Mouse (Mus musculus): ENCODE data around the gene Hfe2.

Hfe2 gene

DNA sequence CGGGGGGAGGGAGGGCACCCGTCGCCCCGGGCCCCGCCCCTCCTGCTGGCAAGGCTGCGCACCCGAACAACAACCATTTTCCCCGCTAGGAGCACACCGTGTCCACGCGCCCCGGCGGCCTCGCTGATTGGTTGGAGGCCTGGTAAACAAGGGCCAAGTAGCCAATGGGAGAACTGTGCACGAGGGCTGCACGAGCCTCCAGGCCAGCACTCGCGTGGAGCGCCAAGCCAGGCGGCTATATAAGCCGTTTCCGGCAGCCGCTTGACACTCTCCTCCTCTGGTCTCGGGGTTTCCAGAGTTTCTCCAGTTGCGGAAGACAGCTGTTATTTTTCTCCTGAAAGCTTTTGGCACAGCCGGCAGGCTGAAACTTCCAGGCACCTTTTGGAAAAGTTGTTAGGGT is 32.7 kb downstream of the Hfe2 start, which contains the start of gene Txnip:
Gene Txnip, plus strand, starts transcription at position 264 of the 400 bp plus-strand sequence.
- DNase-seq (ENCODE audit: low spot score): peak; percentile 99

DNA sequence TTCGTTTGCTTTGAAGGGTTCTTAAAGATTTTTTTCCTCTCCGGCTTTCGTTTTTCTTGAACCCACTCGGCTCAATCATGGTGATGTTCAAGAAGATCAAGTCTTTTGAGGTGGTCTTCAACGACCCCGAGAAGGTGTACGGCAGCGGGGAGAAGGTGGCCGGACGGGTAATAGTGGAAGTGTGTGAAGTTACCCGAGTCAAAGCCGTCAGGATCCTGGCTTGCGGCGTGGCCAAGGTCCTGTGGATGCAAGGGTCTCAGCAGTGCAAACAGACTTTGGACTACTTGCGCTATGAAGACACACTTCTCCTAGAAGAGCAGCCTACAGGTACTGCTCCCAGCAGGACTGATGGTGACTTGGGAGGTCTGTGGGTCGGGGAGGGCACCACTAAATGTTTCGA is 33.2 kb downstream of the Hfe2 start:
- DNase-seq (ENCODE audit: low spot score): no peak

DNA sequence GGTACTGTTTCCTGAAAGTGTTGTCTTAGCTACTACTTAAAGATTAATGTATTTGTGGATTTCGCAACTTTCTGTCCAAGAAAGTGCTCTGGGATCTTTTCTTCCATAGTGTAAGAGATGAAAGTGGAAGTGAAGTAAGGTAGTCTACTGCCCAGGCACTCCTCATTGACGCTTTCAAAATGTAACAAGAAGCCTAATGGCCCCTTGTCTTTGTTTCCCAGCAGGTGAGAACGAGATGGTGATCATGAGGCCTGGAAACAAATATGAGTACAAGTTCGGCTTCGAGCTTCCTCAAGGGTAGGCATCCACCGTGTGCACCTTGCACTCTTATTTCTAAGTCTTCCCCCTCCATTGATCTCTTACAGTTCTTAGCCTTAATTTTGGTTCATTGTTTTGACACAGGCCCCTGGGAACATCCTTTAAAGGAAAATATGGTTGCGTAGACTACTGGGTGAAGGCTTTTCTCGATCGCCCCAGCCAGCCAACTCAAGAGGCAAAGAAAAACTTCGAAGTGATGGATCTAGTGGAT is 33.8 kb downstream of the Hfe2 start:
- DNase-seq (ENCODE audit: low spot score): no peak

DNA sequence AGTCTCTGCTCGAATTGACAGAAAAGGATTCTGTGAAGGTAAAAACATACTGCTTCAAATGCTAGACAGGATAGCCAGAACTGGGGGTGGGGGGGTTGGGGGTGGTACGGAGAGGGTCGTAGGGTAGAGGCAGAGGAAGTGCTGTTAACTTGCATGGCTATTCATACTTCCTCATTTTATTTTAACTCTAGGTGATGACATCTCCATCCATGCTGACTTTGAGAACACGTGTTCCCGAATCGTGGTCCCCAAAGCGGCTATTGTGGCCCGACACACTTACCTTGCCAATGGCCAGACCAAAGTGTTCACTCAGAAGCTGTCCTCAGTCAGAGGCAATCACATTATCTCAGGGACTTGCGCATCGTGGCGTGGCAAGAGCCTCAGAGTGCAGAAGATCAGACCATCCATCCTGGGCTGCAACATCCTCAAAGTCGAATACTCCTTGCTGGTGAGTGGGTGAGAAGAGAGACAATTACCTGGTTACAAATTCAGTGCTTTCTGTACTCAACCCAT is 34.5 kb downstream of the Hfe2 start:
- DNase-seq (ENCODE audit: low spot score): no peak

DNA sequence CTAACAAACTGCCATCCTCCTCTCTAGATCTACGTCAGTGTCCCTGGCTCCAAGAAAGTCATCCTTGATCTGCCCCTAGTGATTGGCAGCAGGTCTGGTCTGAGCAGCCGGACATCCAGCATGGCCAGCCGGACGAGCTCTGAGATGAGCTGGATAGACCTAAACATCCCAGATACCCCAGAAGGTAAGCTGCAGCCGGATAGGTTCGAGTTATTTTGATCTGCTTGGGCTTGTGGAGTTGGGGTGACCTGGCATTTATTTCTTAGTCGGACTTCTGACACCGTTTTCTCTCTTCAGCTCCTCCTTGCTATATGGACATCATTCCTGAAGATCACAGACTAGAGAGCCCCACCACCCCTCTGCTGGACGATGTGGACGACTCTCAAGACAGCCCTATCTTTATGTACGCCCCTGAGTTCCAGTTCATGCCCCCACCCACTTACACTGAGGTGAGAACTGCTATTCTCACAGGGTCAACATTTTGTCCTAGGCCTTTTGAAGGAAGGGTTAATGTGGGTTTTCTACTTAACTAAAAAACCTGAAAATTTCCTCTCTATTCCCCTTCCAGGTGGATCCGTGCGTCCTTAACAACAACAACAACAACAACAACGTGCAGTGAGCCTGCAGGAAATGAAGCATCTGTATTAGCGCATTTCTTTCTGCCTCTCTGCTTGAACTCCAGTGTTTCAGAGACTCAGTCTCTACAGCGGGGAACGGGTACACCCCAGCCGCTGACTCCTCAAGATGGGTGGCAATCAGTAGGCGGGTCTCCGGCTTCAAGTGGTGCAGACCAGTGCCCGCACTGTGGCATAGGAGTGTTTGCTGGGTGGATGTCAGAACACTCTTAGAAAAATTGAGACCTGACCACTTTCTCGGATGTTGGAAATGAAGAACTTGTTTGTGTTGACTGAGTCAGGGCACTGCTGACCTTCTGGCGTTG is 35.2 kb downstream of the Hfe2 start:
- DNase-seq (ENCODE audit: low spot score): no peak

DNA sequence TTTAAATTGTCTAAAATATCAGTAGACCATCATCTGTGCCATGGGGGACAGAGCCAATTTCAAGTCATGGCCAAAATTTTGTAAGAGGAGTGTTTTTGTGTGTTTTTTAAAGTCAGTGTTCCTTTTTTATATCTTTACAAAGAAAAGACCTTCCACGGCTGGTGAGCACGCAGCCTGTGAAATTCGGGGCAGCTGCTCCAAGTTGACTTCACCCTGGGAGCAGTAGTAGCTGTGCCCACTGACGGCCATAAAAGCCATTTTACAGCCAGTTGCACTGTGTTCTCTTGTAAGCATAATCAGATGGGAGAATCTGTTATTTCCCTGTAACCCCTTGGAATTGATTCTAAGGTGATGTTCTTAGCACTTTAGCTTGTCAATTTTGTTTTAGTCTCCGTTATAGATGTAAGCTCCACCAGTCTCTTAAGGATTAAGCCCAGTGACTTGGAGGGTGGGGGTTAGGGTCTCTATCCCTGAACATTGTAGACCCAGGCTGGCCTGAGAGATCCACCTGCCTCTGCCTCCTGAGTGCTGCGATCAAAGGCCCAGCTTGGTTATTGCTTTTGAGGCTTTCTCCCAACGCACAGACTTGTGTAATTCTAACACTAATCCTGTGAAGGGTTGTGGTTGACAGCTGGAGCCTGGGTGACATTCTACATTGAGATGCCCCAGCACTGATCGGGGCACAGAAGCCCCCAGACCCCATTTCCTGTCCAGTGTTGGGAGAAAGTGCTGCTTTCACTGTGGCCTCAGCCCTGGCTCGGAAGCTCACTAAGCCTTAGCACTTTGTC is 36.1 kb downstream of the Hfe2 start:
- DNase-seq (ENCODE audit: low spot score): no peak

DNA sequence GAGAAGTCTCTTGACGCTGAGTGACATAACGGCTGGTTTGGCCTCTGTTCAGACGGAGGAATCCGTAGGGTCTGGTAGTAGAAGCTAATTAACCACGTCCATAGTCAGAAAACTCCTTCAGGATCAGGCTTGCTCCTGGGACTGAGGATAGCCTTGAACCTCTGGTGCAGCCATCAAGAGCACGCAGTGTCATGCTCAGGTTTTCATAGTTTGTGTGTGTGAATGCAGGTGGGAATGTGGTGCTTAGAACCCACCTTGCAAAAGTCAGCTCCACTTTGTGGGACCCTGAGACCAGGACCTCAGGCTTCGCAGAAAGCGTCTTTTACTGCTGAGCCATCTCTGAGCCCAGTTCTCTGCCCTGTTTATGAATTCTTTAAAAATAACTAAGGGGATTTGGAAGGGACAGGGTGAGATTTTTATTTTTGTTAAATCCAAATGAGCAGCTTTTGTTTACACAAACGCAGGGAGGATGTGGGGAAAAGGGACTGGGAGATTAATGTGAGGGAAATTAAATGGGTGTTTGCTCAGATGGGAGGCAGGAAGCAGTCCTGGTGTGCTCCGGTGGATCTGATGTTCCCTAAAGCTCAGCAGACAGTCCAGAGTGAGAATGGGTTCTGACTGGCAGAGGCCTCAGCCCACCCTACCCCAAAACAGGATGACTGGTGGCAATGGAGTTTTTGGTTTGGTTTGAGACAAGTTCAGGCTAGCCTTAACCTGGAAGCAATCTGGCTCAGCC is 37.1 kb downstream of the Hfe2 start:
- DNase-seq (ENCODE audit: low spot score): no peak

DNA sequence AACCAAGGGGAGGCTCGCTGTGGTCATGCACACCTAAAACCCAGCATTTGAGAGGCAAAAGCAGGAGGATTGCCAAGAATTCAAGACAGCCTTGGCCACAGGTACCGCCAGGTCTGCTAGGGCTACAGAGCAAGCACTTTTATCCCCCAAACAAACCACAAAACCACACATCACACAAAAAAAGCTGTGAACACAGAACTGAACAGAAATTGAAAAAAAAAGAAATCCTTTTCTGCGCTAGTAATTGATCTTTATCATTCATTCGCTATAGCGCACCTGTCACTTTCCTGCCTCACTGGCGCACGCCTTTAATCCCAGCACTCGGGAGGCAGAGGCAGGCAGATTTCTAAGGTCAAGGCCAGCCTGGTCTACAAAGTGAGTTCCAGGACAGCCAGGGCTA is 38.3 kb downstream of the Hfe2 start:
- DNase-seq (ENCODE audit: low spot score): peak; percentile 62

DNA sequence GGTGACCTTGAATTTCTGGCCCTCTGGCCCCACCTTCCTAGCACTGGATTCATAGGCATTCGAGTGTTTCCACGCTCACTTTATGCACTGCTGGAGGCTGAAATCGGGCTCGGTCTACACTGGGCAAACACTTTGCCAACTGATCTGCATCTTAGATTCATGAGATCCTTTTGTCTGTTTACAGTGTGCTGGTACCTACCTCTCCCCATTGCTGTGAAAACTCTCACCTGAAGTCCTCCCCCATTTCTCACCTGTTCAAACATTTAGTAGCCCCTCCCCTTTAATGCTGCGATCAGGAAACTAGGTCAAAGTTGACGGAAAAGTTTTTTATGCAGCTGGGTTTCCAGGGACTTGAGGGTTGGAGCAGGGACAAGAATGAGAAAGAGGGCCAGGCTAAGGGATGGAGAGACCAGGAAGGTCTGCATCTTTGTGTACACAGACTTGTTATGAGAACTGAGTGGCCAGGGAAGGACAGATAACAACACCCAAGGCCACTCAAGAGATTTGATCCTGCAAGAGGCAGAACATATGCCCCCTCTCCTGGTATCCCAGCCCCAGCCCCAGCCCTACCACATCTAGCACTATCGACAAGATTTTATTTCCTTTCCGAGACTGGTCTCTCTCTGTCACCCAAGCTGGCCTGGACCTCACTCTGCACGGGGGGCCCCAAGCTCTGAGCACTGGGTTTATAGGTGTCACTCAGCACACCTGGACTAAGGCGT is 39.1 kb downstream of the Hfe2 start:
- DNase-seq (ENCODE audit: low spot score): no peak

DNA sequence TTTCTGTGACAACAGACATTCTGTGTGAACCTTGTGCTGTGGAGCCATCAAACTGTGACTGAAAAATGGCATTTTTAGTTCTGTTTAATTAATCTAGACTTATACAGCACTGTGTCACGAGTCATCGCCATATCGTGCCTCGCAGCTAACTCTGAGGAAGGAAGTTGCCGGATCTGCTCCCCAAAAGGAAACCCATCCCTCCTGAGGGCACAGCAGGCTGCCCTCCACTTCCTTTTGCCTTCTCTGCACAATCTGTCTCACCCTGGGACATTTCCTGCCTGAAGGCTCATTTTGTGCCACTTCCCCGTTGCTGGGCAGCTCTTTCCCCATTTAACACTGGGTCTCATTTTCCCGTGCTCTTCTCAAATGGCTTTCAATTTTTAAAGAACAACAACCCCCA is 39.7 kb downstream of the Hfe2 start:
- DNase-seq (ENCODE audit: low spot score): peak; percentile 74

DNA sequence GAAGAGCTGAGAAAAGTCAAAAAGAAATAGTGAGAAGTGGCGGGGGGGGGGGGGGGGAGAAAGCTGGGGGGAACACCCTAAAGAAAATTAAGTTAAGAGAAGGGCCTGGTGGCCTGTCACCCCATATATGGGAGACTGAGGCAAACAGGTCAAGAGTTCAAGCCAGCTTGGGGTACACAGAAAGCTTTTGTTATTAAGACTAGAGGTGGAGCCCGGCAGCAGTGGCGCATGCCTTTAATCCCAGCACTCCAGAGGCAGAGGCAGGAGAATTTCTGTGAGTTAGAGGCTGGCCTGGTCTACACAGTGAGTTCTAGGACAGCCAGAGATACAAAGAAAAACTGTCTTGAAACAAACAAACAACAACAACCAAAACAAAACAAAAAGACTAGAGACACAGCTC is 40.1 kb downstream of the Hfe2 start:
- no peak for DNase-seq (ENCODE audit: low spot score)

DNA sequence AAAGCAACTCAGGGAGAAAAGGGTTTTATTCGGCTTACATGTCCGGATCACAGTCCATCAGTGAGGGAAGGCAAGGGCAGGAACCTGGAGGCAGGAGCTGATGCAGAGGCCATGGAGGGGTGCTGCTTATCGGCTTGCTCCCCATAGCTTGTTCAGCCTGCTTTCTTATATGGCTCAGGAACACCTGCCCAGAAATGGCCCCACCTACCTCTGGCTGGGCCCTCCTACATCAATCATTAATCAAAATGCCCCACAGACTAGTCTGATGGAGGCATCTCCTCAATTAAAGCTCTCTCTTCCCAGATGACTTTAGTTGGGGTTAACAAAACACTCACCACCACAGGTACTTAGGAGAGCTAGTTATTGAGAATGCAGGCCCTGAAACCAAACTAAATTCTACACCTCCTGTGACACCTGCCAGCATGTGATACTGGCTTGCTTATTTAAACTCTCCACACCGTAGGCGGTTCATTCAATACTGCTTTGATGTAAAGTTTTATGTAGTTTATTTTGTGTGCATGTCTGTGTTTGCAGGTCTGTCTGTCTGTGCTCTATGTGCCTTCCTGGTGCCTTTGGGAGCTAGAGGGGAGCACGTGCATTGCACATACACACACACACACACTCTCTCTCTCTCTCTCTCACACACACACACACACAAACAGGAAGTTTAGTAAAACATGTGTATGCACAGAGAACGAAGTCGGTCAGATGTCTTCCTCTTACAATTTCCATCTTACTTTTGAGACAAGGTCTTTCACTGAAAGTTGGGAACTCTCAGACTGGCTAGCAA is 41.9 kb downstream of the Hfe2 start:
- peak; percentile 45 for DNase-seq (ENCODE audit: low spot score)

DNA sequence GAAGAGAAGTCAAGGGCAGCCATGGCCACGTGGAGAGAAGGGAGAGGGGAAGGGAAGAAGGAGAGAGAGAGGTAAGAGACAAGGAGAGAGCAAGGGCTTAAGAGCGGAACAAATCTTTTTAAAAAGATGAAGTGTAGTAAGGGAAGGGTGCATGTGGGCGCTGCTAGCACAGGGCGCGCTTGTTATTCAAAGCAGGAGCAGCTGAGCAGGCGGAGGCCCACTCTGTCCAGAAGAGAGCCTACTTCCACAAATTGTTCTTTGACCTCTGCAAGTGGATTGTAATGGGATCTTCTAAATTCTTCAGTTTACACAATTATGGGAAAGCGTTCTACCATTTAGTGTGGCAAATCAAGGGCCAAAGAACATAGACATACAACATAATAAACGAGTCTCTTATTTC is 43.6 kb downstream of the Hfe2 start:
- DNase-seq (ENCODE audit: low spot score): no peak

DNA sequence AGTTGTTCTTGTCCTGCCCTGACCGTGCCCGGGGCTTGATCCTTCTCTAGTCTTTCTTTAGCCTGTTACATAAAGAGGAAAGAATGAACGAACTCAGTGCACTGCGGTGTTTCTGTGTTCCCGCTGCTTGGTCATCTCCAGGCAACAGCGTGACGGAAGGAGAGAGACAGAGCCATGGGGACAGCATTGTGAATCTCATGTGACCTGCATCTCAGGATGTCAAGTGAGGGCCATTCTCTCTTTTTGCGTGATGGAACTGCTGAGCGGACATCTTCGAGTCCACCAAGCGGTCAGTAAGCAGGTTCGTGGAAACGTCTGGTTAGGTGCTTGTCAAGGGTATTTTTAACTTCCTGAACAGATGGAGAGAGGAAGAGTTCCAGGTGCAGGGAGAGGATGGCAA is 44.5 kb downstream of the Hfe2 start:
- DNase-seq (ENCODE audit: low spot score): no peak

DNA sequence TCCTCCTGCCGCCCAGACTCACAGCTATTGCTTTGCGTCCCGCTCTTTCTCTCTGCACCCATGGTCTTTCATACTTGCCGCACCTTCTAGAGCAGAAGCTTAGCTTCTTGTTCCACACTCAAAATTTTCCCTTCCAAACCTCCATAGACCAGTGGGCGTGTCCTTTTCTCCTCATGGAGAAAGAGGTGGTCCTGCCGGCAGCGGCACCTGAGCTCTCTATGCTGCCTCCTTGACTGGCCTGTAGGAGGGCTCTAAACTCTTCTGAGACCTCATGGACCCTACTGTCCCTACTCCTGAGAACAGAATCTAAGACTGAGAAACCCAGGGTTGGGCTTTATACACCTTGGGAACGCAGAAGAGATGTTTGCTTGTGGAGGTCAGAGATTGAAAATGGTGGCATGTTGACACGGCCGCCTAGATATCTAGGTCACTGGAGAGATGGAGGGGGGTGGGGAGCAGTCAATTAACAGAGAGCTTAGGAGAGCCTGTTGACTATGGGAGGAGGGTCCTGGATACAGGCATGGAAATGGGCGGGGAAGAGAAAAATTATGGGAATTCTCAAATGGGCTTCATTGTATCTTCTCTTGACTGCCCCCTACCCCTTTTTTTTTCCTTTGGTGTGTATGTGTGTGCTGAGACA is 45.1 kb downstream of the Hfe2 start:
- no peak for DNase-seq (ENCODE audit: low spot score)

DNA sequence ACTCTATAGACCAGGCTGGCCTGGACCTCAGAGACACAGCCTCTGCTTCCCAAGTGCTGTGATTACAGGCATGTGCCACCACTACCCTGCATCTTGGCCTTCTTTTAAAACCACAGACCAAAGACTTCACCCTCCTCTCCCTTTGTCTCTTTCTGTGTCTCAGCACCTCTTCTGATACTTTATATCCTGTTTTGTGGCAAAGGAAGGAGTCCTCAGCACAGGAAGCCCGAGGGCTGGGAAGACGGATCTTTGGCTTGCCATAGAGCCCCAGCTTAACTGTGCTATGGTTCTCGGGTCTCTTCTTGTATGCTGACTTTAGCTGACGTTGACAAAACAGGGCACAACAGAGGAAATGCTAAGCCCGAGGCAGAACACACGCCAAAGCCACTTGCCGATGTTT is 45.7 kb downstream of the Hfe2 start:
- peak; percentile 54 for DNase-seq (ENCODE audit: low spot score)

DNA sequence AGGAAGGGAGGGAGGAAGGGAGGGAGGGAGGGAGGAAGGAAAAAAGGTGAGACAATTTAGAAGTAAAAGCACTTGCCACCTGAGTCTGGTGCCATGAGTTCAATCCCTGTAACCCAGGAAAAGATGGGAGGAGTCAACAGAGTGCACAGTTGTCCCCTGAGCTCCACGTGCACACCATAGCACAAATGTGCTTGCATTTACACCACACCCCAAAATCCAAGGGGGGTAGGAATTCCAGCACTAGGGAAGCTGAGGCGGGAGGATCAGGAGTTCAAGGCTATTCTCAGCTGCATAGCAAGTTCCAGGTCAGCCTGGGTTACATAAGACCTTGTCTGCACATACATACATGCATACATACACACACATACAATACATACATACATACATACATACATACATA is 46.4 kb downstream of the Hfe2 start:
- DNase-seq (ENCODE audit: low spot score): no peak

DNA sequence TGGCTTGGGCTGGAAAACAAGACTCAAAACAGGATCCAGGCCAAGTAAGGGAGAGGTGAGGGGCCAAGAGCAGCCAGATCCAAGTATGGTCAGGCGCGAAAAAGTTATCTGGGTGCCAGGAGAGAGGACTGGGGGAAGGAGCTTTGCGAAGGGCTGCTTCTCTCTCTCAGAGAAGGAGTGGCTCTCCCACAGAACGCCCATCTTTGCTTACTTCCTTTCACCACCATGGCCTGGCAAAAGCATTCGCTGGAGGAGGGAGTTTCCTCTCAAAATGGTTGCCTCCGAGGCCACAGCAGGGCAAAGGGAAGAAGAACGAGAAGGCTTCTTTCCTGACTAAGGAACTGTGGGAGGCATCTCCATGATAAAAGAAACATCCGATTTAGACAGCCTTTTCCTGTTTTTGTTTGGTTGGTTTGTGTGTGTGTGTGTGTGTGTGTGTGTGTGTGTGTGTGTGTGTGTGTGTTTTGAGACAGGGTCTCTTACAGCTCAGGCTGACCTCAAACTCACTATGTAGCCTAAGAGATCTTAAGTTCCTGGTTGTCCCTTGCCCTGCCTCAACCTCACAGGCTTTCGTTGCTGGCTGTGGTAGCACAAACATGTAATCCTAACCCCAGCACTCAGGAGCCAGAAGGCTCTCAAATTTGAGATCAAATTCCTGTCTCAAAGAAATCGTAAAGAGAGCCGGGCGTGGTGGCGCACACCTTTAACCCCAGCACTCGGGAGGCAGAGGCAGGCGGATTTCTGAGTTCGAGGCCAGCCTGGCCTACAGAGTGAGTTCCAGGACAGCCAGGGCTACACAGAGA is 47.1 kb downstream of the Hfe2 start:
- DNase-seq (ENCODE audit: low spot score): peak; percentile 28
